Comparison of ENCODE assay signal across 1 mouse cellular context in genomic region chr4:155288586-155288985, GRCm38 (mm10).
A peak's percentile ranks its signal among the peaks of the same experiment; 100 is the strongest.
TF ChIP-seq lines count a peak whose summit lies in the region.

No protein-coding gene starts in this region.

TF ChIP-seq in CH12.LX, 34 proteins besides CTCF, POLR2A, EP300 and RAD21:
- TF ChIP-seq ZNF384 (IDR thresholded peaks at IDR 0.05; ENCODE audit: low read depth, low read length) (no peak), ZC3H11A (IDR thresholded peaks at IDR 0.05; ENCODE audit: low read depth, low read length) (no peak), MAZ (IDR thresholded peaks at IDR 0.05; ENCODE audit: low read depth, low read length) (no peak), SMC3 (IDR thresholded peaks at IDR 0.05; ENCODE audit: low read depth, low read length) (peak; percentile 31), MXI1 (IDR thresholded peaks at IDR 0.05; ENCODE audit: low read depth, low read length) (no peak), TBP (conservative IDR thresholded peaks at IDR 0.05; ENCODE audit: low read depth, low read length) (no peak), HCFC1 (IDR thresholded peaks at IDR 0.05; ENCODE audit: low read depth, low read length) (no peak)
